Mouse (Mus musculus) retina, postnatal 1 day (tissue): ENCODE results near the gene Chst1.

Experiments used
- DNase-seq: peaks from one replicate; pipeline ENCODE4 v3.0.0-alpha.2; 2012

Gene Chst1

GRCm38 (mm10) chr2:92599487-92600347, at the start of gene Chst1:
Gene Chst1, plus strand, starts transcription at chr2:92599707.
- peak; percentile 71 for DNase-seq

DNA sequence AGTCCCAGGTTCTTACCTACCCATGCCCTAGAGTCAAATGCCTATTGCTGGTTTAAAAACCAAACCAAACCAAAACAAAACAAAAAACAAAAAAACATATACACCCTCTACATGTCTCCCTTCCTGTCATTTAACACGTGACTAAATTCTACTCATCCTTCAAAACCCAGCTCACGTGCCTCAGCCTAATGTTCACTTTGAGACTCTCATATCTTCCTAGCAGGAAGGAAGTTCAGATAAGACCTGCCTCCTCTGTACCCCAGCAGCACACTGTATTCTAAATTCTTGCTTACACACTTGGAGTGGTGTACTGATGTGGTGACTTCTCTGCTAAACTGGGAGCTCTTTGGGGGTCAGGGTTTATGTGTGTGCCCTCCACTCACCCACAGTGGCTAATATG, 49.5 kb upstream of the Chst1 start:
- no peak for DNase-seq

- no peak for DNase-seq
These were observed 45.0 kb upstream of the Chst1 start for GRCm38 (mm10) chr2:92554536-92554935.

DNA sequence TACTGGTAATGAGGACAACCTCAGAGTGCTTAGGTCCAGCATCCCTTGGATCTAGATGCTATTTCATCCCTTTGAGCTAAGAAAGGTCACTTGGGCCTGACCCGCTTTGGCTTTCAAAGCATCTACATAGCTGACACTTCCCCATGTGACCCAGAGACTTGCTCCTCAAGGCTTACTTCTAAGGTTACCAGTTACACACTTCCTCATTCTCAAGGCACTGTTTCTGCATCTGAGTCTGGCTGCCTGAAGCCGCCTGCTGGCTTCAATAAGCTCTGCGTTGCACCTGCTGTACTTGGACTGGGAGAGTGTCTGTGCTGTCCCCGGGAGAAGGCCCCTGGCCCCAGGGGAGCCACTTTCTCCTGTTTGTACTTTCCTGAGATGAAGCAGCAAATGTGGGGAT, 36.6 kb upstream of the Chst1 start:
- DNase-seq, result no peak

- DNase-seq, result no peak
These were observed 28.9 kb upstream of the Chst1 start for GRCm38 (mm10) chr2:92570623-92571022.

DNA sequence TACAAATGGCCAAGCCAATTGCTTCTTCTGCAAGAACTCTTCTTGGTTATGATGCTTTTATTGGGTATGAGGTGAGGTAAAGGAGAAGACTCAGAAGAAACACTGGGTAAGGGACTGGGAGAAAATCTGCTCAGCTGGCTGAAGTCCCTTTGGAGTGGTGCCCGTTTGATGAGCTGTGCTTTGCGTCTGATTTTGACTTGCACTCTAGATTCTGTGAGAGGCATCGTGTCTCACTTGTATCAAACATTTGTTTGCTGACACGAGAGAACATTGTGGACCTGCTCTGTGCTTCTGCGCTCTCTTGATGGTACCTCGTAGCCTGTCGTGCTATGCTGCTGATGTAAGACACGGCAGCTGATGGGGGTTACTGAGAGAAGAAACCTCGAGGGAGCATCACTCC, 21.7 kb upstream of the Chst1 start:
- DNase-seq, result no peak

DNA sequence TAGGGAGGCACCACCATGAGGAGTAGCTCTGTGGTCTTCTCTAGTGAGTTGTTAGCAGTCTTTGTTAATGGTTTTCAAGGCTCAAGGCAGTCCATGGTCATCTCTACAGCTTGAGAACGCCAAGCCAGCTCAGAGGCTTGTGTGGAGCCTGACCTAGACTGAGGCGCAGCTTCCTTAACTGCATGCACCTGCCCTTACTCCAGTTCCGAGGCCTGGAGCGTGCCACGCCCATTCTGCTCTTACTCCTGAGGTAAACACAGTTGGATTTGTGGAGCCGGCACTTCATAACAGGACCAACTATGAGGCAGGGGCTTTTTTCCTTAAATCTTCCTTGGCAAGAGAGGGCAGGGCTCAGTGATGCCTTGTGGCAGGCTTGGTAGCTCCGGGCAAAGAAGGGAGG, 18.2 kb upstream of the Chst1 start:
- no peak for DNase-seq

- DNase-seq, result no peak
These were observed 16.9 kb upstream of the Chst1 start for GRCm38 (mm10) chr2:92582596-92582995.

DNA sequence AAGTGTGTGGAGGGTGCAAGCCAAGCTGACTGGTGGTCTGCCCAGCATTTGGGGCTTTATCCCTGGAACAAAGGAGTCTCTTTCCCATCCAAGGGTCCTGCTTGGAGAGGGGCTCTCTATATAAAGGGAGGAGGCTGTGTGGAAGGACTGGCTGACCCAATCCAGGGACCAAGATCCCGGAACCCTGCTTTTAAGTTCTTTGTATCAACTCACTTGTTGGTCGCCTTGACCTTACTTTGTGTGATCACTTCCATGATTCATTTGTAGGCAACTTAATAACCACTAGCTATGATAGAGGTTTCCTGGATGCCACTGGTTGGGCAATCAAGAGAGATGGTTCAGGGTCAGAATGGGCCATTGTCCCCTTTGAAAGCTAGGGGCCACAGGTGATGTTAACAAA, 11.7 kb upstream of the Chst1 start:
- no peak for DNase-seq

GRCm38 (mm10) chr2:92594929-92595730, 4.4 kb upstream of the Chst1 start:
- peak; percentile 26 for DNase-seq

GRCm38 (mm10) chr2:92597291-92597690, 2.2 kb upstream of the Chst1 start:
- DNase-seq, result peak; percentile 50

DNA sequence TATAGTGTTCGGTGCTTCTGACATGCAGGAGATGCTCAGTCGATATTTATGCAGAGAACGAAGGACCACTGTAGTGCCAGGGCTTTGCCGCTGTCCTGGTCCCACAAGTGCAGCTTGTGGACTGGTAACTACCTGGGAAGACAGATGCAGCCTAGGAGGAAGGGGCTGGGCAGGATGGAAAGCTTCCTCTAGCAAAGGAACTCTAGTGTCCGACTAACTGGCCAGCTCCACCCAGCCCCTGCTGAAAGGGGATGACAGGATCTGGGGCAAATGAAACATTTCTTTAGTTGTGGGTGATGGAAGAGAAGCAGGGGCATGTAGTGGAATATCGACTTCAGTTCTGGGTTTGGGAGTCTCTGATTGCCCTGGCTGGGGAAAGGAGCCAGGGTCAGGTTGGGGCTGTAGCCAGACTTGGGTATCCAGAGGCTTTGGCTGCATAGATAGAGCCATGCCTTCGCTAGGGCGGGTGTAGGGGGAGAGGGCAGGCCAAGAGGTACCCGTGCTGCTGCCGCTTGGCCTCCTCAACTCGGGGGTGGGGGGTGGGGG, 493 bp upstream of the Chst1 start:
- peak; percentile 45 for DNase-seq

DNA sequence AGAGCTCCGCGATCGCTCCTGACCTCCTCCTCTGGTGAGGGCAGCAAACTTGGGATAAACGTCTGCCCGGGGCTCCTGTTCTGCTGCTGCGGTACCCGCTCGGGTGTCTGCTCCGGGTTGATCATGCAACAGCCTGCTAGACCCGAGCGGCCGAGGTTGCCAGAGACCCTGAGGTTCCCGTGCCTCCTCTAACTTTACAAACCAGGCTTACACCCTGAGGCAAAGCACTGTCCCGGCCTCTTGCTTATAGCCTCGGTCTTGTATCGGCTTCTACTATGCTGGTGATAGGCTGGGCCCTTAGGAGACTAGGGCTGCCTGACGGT, 802 bp downstream of the Chst1 start:
- no peak for DNase-seq

DNA sequence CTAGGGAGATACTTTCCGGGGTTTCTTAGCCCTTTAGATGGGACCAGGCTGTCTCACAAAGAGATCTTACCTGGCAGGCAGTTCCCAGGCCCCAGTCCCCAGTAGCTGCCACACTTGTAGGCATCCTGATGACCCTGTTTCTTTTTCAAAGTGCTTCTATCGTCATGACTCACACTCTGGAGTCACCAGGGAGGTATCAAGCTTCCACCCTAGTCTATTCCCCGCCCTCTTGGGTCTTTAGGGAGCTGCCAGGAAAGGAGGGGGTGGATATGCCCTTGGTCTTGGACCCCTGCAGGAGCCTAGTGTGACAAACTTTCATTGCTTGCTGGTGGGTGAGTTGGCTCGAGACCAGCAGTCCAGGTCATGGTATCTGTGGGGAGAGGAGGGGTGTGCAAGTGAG, 1.7 kb downstream of the Chst1 start:
- DNase-seq, result no peak

GRCm38 (mm10) chr2:92602073-92602472, 2.6 kb downstream of the Chst1 start:
- DNase-seq, result peak; percentile 53

GRCm38 (mm10) chr2:92603591-92603990, 4.1 kb downstream of the Chst1 start:
- no peak for DNase-seq

GRCm38 (mm10) chr2:92604565-92604964, 5.1 kb downstream of the Chst1 start:
- DNase-seq, result no peak

DNA sequence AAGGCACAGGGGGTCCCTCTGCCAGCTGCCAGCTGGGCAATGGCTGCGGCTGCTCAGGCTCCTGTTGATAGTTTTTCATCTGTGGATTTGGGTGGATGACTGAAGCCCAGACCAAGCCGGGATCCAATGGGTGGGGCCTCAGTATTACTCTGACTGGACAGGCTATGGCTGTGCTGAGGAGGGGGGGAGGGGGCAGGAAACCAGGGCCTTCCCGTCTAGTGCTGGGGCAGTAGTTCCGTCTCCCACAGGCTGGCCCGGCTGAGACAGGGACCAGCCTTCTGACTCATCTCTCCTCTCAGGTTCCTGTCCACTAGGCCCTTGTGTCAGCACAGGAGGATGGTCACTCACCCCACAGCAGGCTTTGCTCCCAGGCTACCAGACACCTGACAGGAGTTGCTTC, 6.5 kb downstream of the Chst1 start:
- no peak for DNase-seq

DNA sequence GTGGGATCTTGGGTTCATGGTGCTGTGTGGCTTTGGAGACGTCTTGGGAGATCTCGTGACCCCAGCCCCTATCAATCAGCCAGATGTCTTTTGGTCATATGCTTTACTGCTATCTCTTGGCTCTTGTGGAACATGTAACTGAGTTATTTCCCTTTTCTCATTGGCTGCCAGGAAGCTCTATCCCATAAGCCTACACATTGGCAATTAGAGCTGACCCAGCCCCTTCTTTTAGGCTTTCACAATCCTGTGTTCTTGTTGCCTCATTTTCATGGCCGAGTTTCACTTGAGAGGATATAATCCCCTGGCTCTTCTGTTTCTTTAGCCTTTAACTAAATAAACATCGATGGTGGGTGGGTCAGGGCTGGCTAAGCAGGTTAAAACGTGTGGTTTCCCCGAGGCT, 7.6 kb downstream of the Chst1 start:
- no peak for DNase-seq

DNA sequence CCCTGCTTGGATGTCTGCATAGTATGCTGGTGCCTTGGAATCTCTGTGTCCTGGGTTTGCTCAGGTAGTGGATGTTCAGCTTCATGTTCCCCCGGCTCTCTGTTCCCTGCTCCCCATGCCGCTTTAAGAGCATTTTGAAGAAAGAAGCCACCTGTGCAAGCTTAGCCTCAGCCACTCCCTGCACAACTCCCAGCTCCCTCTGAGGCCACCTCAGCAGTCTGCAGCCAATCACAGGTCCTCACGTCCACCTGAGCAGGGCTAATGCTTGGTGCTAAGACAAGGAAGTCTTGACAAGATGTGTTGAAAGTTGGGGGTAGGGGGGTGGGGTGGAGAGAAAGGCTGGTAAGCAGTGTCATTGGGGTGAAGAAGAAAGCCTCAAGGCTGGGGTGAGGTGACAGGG, 8.1 kb downstream of the Chst1 start:
- no peak for DNase-seq

DNA sequence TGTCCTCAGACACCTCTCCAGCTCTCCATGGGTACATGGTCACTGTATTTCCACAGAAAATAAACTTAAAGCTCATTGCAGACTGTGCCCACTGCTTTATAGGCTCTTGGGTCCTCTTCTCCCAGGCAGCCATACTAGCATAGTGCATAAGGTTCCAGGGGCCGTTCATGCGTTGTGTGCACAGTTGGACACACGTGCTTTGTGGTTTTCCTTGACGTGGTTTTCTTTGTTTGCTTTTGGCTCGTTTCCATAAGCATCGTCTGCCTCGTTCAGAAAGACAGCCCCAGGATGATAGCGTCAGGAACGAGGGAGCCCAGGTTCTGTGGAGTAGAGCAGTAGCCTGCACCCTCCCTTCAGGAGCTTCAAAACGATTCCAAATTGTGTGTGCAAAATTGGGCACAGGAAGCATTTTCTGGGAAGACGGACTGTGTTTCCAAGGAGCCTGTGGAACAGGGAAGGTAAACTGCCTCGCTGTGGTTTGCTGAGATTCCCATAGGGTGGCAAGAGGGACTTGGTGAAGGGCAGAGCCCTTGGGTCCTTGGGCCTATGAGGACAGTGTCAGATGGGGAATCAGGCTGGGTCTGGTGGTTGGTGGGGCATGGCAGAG, 8.6 kb downstream of the Chst1 start:
- peak; percentile 17 for DNase-seq

DNA sequence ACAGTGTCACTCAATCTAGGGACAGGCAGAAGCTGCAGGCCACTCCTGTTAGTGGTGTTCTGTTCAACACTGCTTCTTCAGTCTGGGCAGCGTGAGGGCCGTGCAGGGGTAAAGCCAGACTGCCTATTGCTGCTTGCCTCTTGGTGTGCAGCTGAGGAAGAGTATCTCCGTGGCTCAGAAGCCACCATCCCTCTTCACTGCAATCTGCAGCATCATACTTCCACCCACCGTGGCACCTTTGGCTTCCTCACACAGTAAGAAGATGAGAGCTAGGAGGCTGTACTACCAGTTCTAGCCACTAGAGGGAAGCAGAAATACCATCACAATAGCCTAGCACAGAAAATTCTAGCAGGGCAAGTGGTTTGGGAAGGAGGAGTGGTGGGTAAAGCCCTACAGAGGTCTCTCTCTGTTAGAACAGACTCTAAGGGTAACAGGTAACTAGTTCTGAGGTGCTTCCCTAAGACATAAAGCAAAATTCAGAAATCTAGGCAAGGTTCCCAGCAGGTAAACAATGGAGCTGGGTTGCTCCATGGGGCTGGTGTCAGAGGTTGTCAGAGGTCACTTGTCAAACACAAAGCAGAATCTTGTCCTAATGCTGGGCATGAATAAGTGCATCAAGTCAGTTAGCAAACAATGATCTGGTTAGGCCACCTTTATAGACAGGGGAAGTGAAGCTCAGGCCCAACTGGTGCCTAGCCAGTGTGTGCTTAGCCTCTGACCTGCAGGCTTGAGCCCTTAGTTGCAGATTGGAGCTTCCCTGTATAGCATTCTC, 9.5 kb downstream of the Chst1 start:
- DNase-seq, result peak; percentile 86
